Mouse (Mus musculus) macrophage (primary cell): ENCODE measurements around the gene Hist1h1t. TPM values are rescaled to one million over a fixed set of nuclear protein-coding genes. Genes with fewer than 3 reads are reported as not detected.
"Not testable (repeated sequence)": the region's sequence is repeated elsewhere in the genome, so short reads cannot be mapped to it uniquely, and the experiment has no call there.

Experiments used
- H3K27ac ChIP-seq: fragments of 350-480 bp; formaldehyde crosslinking; 2 replicates; pipeline ENCODE4 v1.9.0; 2021
- H3K36me3 ChIP-seq: fragments of 350-480 bp; formaldehyde crosslinking; 2 replicates; pipeline ENCODE4 v1.9.0; 2021; ENCODE audit errors: inconsistent target
- H3K4me3 ChIP-seq: fragments of 350-480 bp; formaldehyde crosslinking; 2 replicates; pipeline ENCODE4 v1.9.0; 2021; ENCODE audit errors: inconsistent target
- H3K79me2 ChIP-seq: fragments of 350-480 bp; formaldehyde crosslinking; 2 replicates; pipeline ENCODE4 v1.9.0; 2021; ENCODE audit errors: inconsistent target
- WGBS: methylation state at CpG from one replicate; pipeline ENCODE4 v1.1.7; 2026; ENCODE audit warnings: inconsistent platforms; ENCODE audit not compliant: missing documents; 5-methylcytosine and 5-hydroxymethylcytosine counted together
- polyA plus RNA-seq: library from polyadenylated mRNA; stranded (reverse); fragments of 250-400 nt; gene quantifications from 3 replicates; pipeline ENCODE4 v1.2.4, GENCODE M21; 2018; ENCODE audit warnings: inconsistent platforms

The Hist1h1t gene
- polyA plus RNA-seq, 1 experiment from 2014 or later = not detected

DNA sequence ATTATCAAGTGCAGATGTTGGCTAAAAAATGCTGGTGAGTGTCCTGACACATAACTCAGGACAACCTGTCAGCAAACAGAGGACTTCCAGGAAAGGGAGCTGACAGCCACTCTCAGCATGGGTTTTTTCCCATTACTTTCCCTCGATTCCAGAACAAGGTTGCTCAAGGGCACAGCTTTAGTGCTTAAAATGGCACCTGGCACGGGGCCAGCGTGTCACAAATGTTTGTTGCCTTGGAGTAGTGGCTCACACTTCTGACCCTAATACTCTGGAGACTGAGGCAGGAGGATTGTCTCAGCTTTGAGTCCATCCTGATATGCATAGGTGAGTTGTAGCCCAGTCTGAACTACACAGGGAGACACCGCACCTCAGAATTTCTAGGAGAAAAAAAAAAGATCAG, 13.0 kb downstream of the Hist1h1t start:
- WGBS = 92% methylated on average over 3 of the region's 4 CpGs
- Histone ChIP-seq H3K4me3 (no peak overlapping the region), H3K79me2 (peaks cover 5% of the 10 kb centered on the region; the same call in 1 of the 2 replicates), H3K27ac (no peak overlapping the region), H3K36me3 (peaks cover 15% of the 10 kb centered on the region; the same call in 1 of the 2 replicates)

DNA sequence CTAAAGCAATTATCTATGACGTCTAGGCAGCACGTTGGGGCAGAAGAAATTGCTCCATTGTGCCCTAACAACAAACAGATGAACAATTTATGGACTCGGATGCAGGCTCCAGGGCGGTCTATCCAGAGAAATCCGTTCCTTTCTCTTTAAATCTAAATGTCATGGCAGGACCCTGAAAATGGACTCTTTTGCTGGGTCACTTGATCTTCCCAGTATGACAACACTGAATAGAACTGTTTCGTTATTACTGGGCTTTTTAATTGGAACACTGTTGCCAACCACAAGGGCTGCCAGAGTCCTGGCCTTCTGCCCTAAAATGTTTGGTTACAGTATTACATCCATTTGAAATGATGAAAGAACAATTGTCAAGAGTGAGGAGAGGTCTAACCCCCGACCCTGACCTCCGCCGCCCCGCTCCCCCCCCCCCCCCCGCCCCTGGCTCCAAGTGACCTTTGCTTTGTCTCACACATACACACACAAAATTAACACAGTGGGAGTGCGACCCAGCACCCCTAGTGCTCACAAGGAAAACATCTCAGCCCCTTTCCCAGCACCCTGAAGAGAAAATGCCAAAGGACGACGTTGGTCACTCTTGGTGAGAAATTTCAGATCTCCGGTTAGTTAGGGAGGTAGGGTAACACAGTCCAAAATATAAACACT, 14.2 kb downstream of the Hist1h1t start:
- H3K79me2 ChIP-seq = peaks cover 5% of the 10 kb centered on the region; the same call in 1 of the 2 replicates
- H3K27ac ChIP-seq = peak overlapping the region; percentile 64
- peak overlapping the region; percentile 51 for H3K4me3 ChIP-seq
- WGBS = 39% methylated on average over 13 of the region's 15 CpGs
- H3K36me3 ChIP-seq = peaks cover 10% of the 10 kb centered on the region; the same call in 1 of the 2 replicates

- H3K79me2 ChIP-seq = peaks cover 5% of the 10 kb centered on the region; the same call in 1 of the 2 replicates
- peak within 1 kb of the TSS; percentile 51 for H3K4me3 ChIP-seq
- H3K27ac ChIP-seq = peak within 1 kb of the TSS; percentile 64
- 1% methylated on average over 17 of the region's 17 CpGs for WGBS
- peaks cover 10% of the 10 kb centered on the region; the same call in 1 of the 2 replicates for H3K36me3 ChIP-seq
Observed at GRCm38 (mm10) chr13:23710374-23711089, 14.9 kb downstream of the Hist1h1t start, which contains the start of gene Hfe. TSS of gene Hfe (minus strand) at chr13:23710854.

DNA sequence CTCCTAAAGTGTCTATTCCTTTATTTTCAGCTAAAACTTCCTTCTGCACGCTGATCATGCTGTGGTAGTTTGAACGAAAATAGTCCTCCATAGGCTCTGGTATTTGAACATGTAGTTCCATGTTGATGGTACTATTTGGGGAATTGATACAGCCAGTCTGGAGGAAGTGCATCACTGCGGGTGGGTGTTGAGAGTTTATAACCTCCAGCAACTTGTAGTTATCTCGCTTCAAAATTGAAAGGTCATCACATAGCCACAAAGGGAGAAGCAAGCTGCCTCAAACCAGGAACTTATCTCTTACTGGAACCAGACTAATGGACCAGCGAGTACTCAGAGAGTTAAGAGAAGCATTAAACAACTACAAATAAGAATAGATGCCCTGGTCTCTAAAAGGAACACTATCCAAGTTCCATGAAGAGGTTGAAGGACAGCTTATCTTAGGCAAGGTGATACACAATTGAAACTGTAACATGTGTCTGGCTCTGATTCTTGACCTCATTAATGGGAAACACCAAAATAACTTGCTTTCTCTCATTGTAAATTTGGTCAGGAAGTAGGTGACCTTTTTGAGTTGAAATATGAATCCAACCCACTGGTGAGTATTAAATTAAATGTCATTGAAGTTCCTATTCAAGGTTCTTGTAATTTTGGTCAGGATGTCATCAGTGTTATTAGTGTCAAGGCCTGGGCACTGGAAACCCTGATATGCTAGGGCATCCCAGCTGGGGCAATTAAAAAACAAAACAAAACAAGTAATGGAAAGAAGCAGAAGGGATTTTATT, 20.8 kb downstream of the Hist1h1t start:
- 25% methylated on average over 5 of the region's 5 CpGs for WGBS
- Histone ChIP-seq H3K79me2 (no peaks in the 10 kb centered on the region), H3K27ac (no peak overlapping the region; the same call in 1 of the 2 replicates), H3K4me3 (no peak overlapping the region), H3K36me3 (no peaks in the 10 kb centered on the region)

GRCm38 (mm10) chr13:23717176-23717575, 21.6 kb downstream of the Hist1h1t start:
- 59% methylated on average over 11 of the region's 11 CpGs for WGBS
- Histone ChIP-seq H3K36me3 (no peaks in the 10 kb centered on the region), H3K27ac (peak overlapping the region; percentile 52), H3K4me3 (no peak overlapping the region), H3K79me2 (no peaks in the 10 kb centered on the region)

- not testable (repeated sequence) for H3K4me3 ChIP-seq, H3K79me2 ChIP-seq, H3K36me3 ChIP-seq
- H3K27ac ChIP-seq = peak overlapping the region; percentile 52
- WGBS = 16% methylated on average over 2 of the region's 2 CpGs
Observed at GRCm38 (mm10) chr13:23717593-23718245, 22.1 kb downstream of the Hist1h1t start.

- H3K4me3 ChIP-seq = no peak overlapping the region
- no peaks in the 10 kb centered on the region for H3K79me2 ChIP-seq
- H3K27ac ChIP-seq = no peak overlapping the region
- 97% methylated on average over 4 of the region's 4 CpGs for WGBS
- H3K36me3 ChIP-seq = no peaks in the 10 kb centered on the region
Observed at GRCm38 (mm10) chr13:23724239-23724638, 28.6 kb downstream of the Hist1h1t start.

DNA sequence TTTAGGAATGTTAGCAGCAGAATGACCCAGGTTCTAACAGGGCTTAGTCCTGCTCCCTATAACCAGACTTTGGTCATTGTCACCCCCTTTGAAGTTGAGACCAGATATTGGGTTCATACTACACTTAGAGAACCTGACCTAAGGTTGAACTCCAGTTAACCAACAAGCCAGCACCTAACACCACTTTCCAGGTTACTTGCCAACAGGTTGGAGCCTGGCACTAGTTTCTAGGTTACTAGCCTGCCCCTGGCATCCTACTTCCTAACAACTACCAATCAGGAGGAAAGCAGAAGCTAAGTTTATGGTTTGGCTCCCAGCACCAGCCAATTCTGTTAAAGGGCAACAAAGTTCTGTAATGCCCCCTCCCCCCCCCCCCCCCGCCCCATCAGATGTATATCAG, 29.6 kb downstream of the Hist1h1t start:
- Histone ChIP-seq H3K4me3 (no peak overlapping the region), H3K27ac (no peak overlapping the region), H3K36me3 (no peaks in the 10 kb centered on the region), H3K79me2 (no peaks in the 10 kb centered on the region)
- no CpG with 5 or more reads among the region's 1 CpGs for WGBS

- Histone ChIP-seq H3K79me2 (no peaks in the 10 kb centered on the region), H3K4me3 (no peak overlapping the region), H3K27ac (peak overlapping the region; percentile 38), H3K36me3 (no peaks in the 10 kb centered on the region)
- WGBS = 55% methylated on average over 15 of the region's 18 CpGs
Observed at GRCm38 (mm10) chr13:23728472-23729191, 33.0 kb downstream of the Hist1h1t start.

- 13% methylated on average over 9 of the region's 9 CpGs for WGBS
- Histone ChIP-seq H3K4me3 (no peak overlapping the region), H3K27ac (peak overlapping the region; percentile 38)
Observed at GRCm38 (mm10) chr13:23729192-23729525, 33.5 kb downstream of the Hist1h1t start.

GRCm38 (mm10) chr13:23729706-23730105, 34.1 kb downstream of the Hist1h1t start:
- WGBS = 96% methylated on average over 5 of the region's 5 CpGs

More at GRCm38 (mm10) chr13:23729192-23729525, 33.5 kb downstream of the Hist1h1t start:
- Histone ChIP-seq H3K79me2 (no peaks in the 10 kb centered on the region), H3K36me3 (no peaks in the 10 kb centered on the region)

GRCm38 (mm10) chr13:23730479-23730878, 34.9 kb downstream of the Hist1h1t start:
- no peaks in the 10 kb centered on the region for H3K36me3 ChIP-seq
- no peak overlapping the region for H3K4me3 ChIP-seq
- no peaks in the 10 kb centered on the region for H3K79me2 ChIP-seq
- H3K27ac ChIP-seq = no peak overlapping the region
- WGBS = 63% methylated on average over 8 of the region's 8 CpGs

More at GRCm38 (mm10) chr13:23729706-23730105, 34.1 kb downstream of the Hist1h1t start:
- no peaks in the 10 kb centered on the region for H3K79me2 ChIP-seq
- no peak overlapping the region for H3K4me3 ChIP-seq
- no peaks in the 10 kb centered on the region for H3K36me3 ChIP-seq
- peak overlapping the region; percentile 38 for H3K27ac ChIP-seq

GRCm38 (mm10) chr13:23732156-23732804, 36.7 kb downstream of the Hist1h1t start:
- H3K36me3 ChIP-seq = no peaks in the 10 kb centered on the region
- H3K27ac ChIP-seq = no peak overlapping the region
- no peaks in the 10 kb centered on the region for H3K79me2 ChIP-seq
- H3K4me3 ChIP-seq = no peak overlapping the region
- WGBS = 26% methylated on average over 8 of the region's 8 CpGs
